Mouse (Mus musculus): Measurements from ENCODE around the gene Tsc22d1.

DNA sequence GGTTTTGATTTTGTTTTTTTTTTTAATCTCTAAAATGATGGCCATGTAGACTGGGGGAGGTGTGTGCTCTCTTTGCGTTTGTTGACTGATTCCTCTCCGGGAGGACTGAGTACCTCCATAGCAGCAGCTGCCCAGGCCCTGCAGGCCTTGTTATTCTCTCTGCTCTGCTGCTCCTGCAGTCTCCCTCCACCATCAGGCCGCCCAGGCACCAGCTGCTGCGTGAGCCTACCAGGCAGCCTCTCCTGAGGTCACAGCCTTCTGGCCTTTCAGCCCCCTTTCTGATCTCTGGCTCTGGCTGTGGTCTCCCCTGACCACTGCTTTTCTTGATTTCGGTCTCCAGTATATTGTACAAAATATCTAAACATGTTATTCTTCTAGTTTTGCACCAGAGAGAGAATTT, 85.3 kb downstream of the Tsc22d1 start:
- TF ChIP-seq CTCF (IDR thresholded peaks at IDR 0.05; ENCODE audit: low read depth): no peak
- TF ChIP-seq EP300 (IDR thresholded peaks at IDR 0.05; ENCODE audit: low read depth): no peak
